Mouse (Mus musculus) ovary, postnatal 36 days (tissue): ENCODE measurements at regions not wholly inside any gene's neighbourhood (a gene's known extent, or its start where the extent isn't known, plus 50 kb on each side); places are given as distances from the start of the nearest gene placed in this dataset.
A peak's percentile ranks its signal among the peaks of the same experiment; 100 is the strongest.
"Not testable (repeated sequence)": the region's sequence is repeated elsewhere in the genome, so short reads cannot be mapped to it uniquely, and the experiment has no call there.

Source experiments
- DNase-seq: peaks from one replicate; pipeline ENCODE4 v3.0.0; 2022; ENCODE audit warnings: low spot score, mixed read lengths

- DNase-seq = peak; percentile 28
Observed at GRCm38 (mm10) chr12:21784403-21784802, 367.0 kb upstream of the Ywhaq start.

- DNase-seq = not testable (repeated sequence)
Observed at GRCm38 (mm10) chr12:21778717-21779116, 361.3 kb upstream of the Ywhaq start.

- DNase-seq = not testable (repeated sequence)
Observed at GRCm38 (mm10) chr12:21778308-21778707, 360.9 kb upstream of the Ywhaq start.

- DNase-seq = not testable (repeated sequence)
Observed at GRCm38 (mm10) chr12:21767717-21768116, 350.3 kb upstream of the Ywhaq start.
